Mouse (Mus musculus): Measurements from ENCODE around the gene Tma7. TPM values are rescaled to one million over a fixed set of nuclear protein-coding genes. Genes with fewer than 3 reads are reported as not detected.

The Tma7 gene
- polyA plus RNA-seq, 2 experiments = 191 to 664 TPM

DNA sequence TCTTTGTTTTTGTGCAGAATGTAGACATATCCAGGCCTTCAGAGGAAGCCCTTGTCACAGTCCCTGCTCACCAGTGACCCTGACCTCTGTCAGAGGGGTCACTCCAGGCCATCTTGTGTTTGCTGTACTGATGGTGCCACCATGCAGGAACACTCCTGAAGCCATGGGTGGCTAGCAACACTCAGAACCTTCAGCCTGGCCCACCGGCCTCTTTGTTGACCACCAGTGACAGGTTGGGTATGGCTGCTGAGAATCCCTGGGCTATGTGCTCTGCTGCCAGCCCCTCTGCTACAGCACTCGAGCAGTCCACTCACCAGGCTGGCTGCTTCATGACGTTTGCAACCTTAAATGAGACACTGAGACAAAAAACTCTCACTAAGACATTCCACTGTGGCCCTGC lies 52.1 kb downstream of the Tma7 start:
- Histone ChIP-seq H3K4me1 (ENCODE audit: control insufficient read depth, insufficient read depth, low read length) (no peaks in the 10 kb centered on the region), H3K27ac (replicated peaks; ENCODE audit: low read depth, low read length) (no peak overlapping the region), H3K27me3 (ENCODE audit: control insufficient read depth, insufficient read depth, low read length) (no peaks in the 10 kb centered on the region), H3K4me3 (replicated peaks; ENCODE audit: low read length) (no peak overlapping the region), H3K4me2 (replicated peaks; ENCODE audit: low read depth, low read length, severe bottlenecking) (no peak overlapping the region), H3K9me3 (ENCODE audit: control insufficient read depth, low read length) (no peaks in the 10 kb centered on the region), H3K36me3 (ENCODE audit: control insufficient read depth, insufficient read depth, low read length) (no peaks in the 10 kb centered on the region), H3K9ac (ENCODE audit: low read depth, low read length, severe bottlenecking) (no peak overlapping the region)
- ATAC-seq (ENCODE audit: low FRiP score, low read depth) (no peak), DNase-seq (ENCODE audit: low spot score) (no peak)
- 72% methylated on average over 3 of the region's 3 CpGs for WGBS
- no peak for TF ChIP-seq POLR2A (IDR thresholded peaks at IDR 0.05; ENCODE audit: borderline replicate concordance, extremely low read depth, insufficient read depth, insufficient read length)

DNA sequence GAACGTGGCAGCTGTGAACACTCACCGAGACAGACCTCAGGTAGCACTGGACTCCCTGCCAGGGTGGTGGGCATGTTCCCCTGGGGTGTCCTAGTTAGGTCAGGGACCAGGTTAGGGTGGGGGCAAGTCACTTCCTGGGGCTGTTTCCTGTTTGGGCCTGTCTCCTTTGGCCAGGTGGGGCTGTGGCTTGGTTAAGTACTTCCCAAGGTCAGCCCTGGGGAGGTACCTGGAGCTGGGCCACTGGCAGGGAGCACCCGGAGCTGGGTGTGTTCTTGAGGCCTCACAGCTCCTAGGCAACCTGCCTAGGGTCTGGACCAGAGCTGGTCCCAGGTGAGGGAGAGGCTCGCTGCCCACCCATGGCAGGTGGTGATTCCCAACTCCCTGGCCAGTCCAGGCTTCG lies 53.5 kb downstream of the Tma7 start:
- TF ChIP-seq POLR2A (IDR thresholded peaks at IDR 0.05; ENCODE audit: borderline replicate concordance, extremely low read depth, insufficient read depth, insufficient read length) = no peak
- Histone ChIP-seq H3K9me3 (ENCODE audit: control insufficient read depth, low read length) (no peaks in the 10 kb centered on the region), H3K27me3 (ENCODE audit: control insufficient read depth, insufficient read depth, low read length) (no peaks in the 10 kb centered on the region), H3K4me1 (ENCODE audit: control insufficient read depth, insufficient read depth, low read length) (no peaks in the 10 kb centered on the region), H3K9ac (ENCODE audit: low read depth, low read length, severe bottlenecking) (no peak overlapping the region), H3K27ac (replicated peaks; ENCODE audit: low read depth, low read length) (no peak overlapping the region), H3K4me3 (replicated peaks; ENCODE audit: low read length) (no peak overlapping the region), H3K36me3 (ENCODE audit: control insufficient read depth, insufficient read depth, low read length) (no peaks in the 10 kb centered on the region), H3K4me2 (replicated peaks; ENCODE audit: low read depth, low read length, severe bottlenecking) (no peak overlapping the region)
- ATAC-seq (ENCODE audit: low FRiP score, low read depth) = no peak
- WGBS = 68% methylated on average over 5 of the region's 5 CpGs
- DNase-seq (ENCODE audit: low spot score) = no peak

DNA sequence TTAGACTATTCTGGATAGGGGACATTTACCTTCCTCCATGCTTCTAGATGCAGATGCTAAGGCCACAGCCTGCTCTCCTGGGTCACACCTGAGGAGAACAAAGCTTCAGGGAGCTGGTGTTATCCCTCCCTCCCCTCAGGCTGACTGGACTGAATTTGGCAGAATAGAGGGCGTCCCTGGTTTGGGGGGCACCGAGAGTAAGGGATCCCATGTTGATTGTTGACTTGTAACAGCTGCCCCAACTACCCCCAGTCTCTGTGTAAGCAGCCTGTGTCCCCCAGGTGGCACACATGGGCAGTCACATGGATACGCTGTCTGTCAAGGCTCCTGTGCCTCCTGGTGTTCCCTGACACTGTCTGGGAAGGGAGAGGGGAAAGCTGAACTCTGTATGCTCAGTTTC lies 54.0 kb downstream of the Tma7 start:
- Histone ChIP-seq H3K36me3 (ENCODE audit: control insufficient read depth, insufficient read depth, low read length) (no peaks in the 10 kb centered on the region), H3K9me3 (ENCODE audit: control insufficient read depth, low read length) (no peaks in the 10 kb centered on the region), H3K9ac (ENCODE audit: low read depth, low read length, severe bottlenecking) (no peak overlapping the region), H3K4me2 (replicated peaks; ENCODE audit: low read depth, low read length, severe bottlenecking) (no peak overlapping the region), H3K4me1 (ENCODE audit: control insufficient read depth, insufficient read depth, low read length) (no peaks in the 10 kb centered on the region), H3K4me3 (replicated peaks; ENCODE audit: low read length) (no peak overlapping the region), H3K27ac (replicated peaks; ENCODE audit: low read depth, low read length) (no peak overlapping the region), H3K27me3 (ENCODE audit: control insufficient read depth, insufficient read depth, low read length) (no peaks in the 10 kb centered on the region)
- 92% methylated on average over 3 of the region's 3 CpGs for WGBS
- DNase-seq (ENCODE audit: low spot score) (no peak), ATAC-seq (ENCODE audit: low FRiP score, low read depth) (no peak)
- no peak for TF ChIP-seq POLR2A (IDR thresholded peaks at IDR 0.05; ENCODE audit: borderline replicate concordance, extremely low read depth, insufficient read depth, insufficient read length)

- 80% methylated on average over 8 of the region's 8 CpGs for WGBS
- Histone ChIP-seq H3K4me2 (replicated peaks; ENCODE audit: low read depth, low read length, severe bottlenecking) (no peak overlapping the region), H3K9me3 (ENCODE audit: control insufficient read depth, low read length) (no peaks in the 10 kb centered on the region), H3K36me3 (ENCODE audit: control insufficient read depth, insufficient read depth, low read length) (peaks cover 4% of the 10 kb centered on the region; the same call in 1 of the 2 replicates), H3K9ac (ENCODE audit: low read depth, low read length, severe bottlenecking) (no peak overlapping the region), H3K27ac (replicated peaks; ENCODE audit: low read depth, low read length) (no peak overlapping the region), H3K27me3 (ENCODE audit: control insufficient read depth, insufficient read depth, low read length) (no peaks in the 10 kb centered on the region), H3K4me1 (ENCODE audit: control insufficient read depth, insufficient read depth, low read length) (no peaks in the 10 kb centered on the region), H3K4me3 (replicated peaks; ENCODE audit: low read length) (no peak overlapping the region)
- DNase-seq (ENCODE audit: low spot score) (no peak), ATAC-seq (ENCODE audit: low FRiP score, low read depth) (no peak)
- TF ChIP-seq POLR2A (IDR thresholded peaks at IDR 0.05; ENCODE audit: borderline replicate concordance, extremely low read depth, insufficient read depth, insufficient read length) = no peak
Observed at GRCm38 (mm10) chr9:109027521-109027920, 54.9 kb downstream of the Tma7 start.

Other genes starting within 250 kb of the Tma7 start
- 28.8 and 35.8 TPM in 2 replicates for gene Slc26a6, start 229.3 kb downstream of the Tma7 start, polyA plus RNA-seq (2012; rRNA removed)
- 14.5 and 21.5 TPM in 2 replicates for gene Slc26a6, start 229.3 kb downstream of the Tma7 start, polyA plus RNA-seq (2014; fragmentation: Nextera tagmentation; extraction: Ambion mirVana)
- gene Tmem89, start 168.0 kb downstream of the Tma7 start, polyA plus RNA-seq (2012; rRNA removed) = 0.24 and 0.44 TPM in 2 replicates
- 0.22 TPM in 1 of 2 replicates, not detected in the other for gene Tmem89, start 168.0 kb downstream of the Tma7 start, polyA plus RNA-seq (2014; fragmentation: Nextera tagmentation; extraction: Ambion mirVana)
- gene Uqcrc1, start 146.0 kb downstream of the Tma7 start, polyA plus RNA-seq (2012; rRNA removed) = 347 and 412 TPM in 2 replicates
- gene Uqcrc1, start 146.0 kb downstream of the Tma7 start, polyA plus RNA-seq (2014; fragmentation: Nextera tagmentation; extraction: Ambion mirVana) = 455 and 465 TPM in 2 replicates
- 44.6 and 49.9 TPM in 2 replicates for gene Col7a1, start 129.0 kb downstream of the Tma7 start, polyA plus RNA-seq (2012; rRNA removed)
- 17.5 and 25.9 TPM in 2 replicates for gene Col7a1, start 129.0 kb downstream of the Tma7 start, polyA plus RNA-seq (2014; fragmentation: Nextera tagmentation; extraction: Ambion mirVana)
- 6.2 and 6.5 TPM in 2 replicates for gene Ucn2, start 96.6 kb downstream of the Tma7 start, polyA plus RNA-seq (2012; rRNA removed)
- 1.0 and 1.5 TPM in 2 replicates for gene Ucn2, start 96.6 kb downstream of the Tma7 start, polyA plus RNA-seq (2014; fragmentation: Nextera tagmentation; extraction: Ambion mirVana)
- 14.5 and 19.6 TPM in 2 replicates for gene Pfkfb4, start 90.8 kb downstream of the Tma7 start, polyA plus RNA-seq (2012; rRNA removed)
- gene Pfkfb4, start 90.8 kb downstream of the Tma7 start, polyA plus RNA-seq (2014; fragmentation: Nextera tagmentation; extraction: Ambion mirVana) = 9.1 and 9.4 TPM in 2 replicates
- gene Shisa5, start 44.0 kb downstream of the Tma7 start, polyA plus RNA-seq (2012; rRNA removed) = 150 and 245 TPM in 2 replicates
- 82.4 and 86.7 TPM in 2 replicates for gene Shisa5, start 44.0 kb downstream of the Tma7 start, polyA plus RNA-seq (2014; fragmentation: Nextera tagmentation; extraction: Ambion mirVana)
- 33.5 and 50.8 TPM in 2 replicates for gene Trex1, start 22.9 kb downstream of the Tma7 start, polyA plus RNA-seq (2012; rRNA removed)
- 12.5 and 13.7 TPM in 2 replicates for gene Trex1, start 22.9 kb downstream of the Tma7 start, polyA plus RNA-seq (2014; fragmentation: Nextera tagmentation; extraction: Ambion mirVana)
- gene Atrip, start 8.5 kb downstream of the Tma7 start, polyA plus RNA-seq (2012; rRNA removed) = 30.5 and 40.3 TPM in 2 replicates
- 22.2 and 25.1 TPM in 2 replicates for gene Atrip, start 8.5 kb downstream of the Tma7 start, polyA plus RNA-seq (2014; fragmentation: Nextera tagmentation; extraction: Ambion mirVana)
- gene Ccdc51, start 94 bp downstream of the Tma7 start, polyA plus RNA-seq (2012; rRNA removed) = 9.0 and 9.1 TPM in 2 replicates
- 13.5 and 15.3 TPM in 2 replicates for gene Ccdc51, start 94 bp downstream of the Tma7 start, polyA plus RNA-seq (2014; fragmentation: Nextera tagmentation; extraction: Ambion mirVana)
- gene Plxnb1, start 12.8 kb upstream of the Tma7 start, polyA plus RNA-seq (2012; rRNA removed) = 31.0 and 36.8 TPM in 2 replicates
- gene Plxnb1, start 12.8 kb upstream of the Tma7 start, polyA plus RNA-seq (2014; fragmentation: Nextera tagmentation; extraction: Ambion mirVana) = 8.2 and 10.0 TPM in 2 replicates
- gene Fbxw21, start 79.5 kb upstream of the Tma7 start, polyA plus RNA-seq (2012; rRNA removed) = not detected in 2 replicates
- gene Fbxw21, start 79.5 kb upstream of the Tma7 start, polyA plus RNA-seq (2014; fragmentation: Nextera tagmentation; extraction: Ambion mirVana) = not detected in 2 replicates
- not detected in 2 replicates for gene Fbxw13, start 113.4 kb upstream of the Tma7 start, polyA plus RNA-seq (2012; rRNA removed)
- not detected in 2 replicates for gene Fbxw13, start 113.4 kb upstream of the Tma7 start, polyA plus RNA-seq (2014; fragmentation: Nextera tagmentation; extraction: Ambion mirVana)
- not detected in 2 replicates for gene Fbxw20, start 152.2 kb upstream of the Tma7 start, polyA plus RNA-seq (2012; rRNA removed)
- not detected in 2 replicates for gene Fbxw20, start 152.2 kb upstream of the Tma7 start, polyA plus RNA-seq (2014; fragmentation: Nextera tagmentation; extraction: Ambion mirVana)
- gene Fbxw14, start 205.1 kb upstream of the Tma7 start, polyA plus RNA-seq (2012; rRNA removed) = not detected in 2 replicates
- gene Fbxw14, start 205.1 kb upstream of the Tma7 start, polyA plus RNA-seq (2014; fragmentation: Nextera tagmentation; extraction: Ambion mirVana) = not detected in 2 replicates

All from limb, embryonic 14.5 days (tissue).